Mouse (Mus musculus): ENCODE measurements around the gene Akr1b8.
"Not testable (repeated sequence)": the region's sequence is repeated elsewhere in the genome, so short reads cannot be mapped to it uniquely, and the experiment has no call there.

The Akr1b8 gene

DNA sequence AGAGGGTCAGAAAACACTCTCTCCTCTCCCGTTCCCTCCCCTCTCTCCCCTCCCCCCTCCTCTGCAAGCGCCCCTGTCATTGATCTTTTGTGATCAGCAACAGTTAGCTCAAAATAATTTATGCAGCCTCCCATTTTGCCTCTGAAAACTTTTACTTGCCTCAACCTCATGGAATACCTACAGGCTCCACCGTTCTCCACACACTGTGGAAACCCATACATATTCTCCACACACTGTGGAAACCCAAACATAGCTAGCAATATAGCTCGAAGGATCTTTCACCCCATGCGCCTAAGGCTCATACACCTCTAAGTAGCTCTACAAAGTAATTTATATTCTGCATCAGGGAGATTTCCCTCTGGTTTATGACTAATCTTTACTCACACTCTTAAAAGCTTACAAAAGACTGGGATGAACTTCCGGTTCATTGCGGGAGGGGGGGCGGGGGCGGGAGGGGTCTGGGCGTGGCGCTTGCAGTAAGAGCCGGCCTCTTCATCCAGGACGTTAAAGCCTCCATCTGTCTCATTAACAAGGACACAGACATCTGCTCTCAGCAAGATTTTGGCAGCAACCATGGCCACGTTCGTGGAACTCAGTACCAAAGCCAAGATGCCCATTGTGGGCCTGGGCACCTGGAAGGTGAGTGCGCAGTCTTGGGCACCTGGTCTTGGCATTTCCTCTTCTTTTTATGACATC is at the start of gene Akr1b8:
TSS of gene Akr1b8 (plus strand) at position 462 of the 696 bp plus-strand sequence.
- no peak for DNase-seq

DNA sequence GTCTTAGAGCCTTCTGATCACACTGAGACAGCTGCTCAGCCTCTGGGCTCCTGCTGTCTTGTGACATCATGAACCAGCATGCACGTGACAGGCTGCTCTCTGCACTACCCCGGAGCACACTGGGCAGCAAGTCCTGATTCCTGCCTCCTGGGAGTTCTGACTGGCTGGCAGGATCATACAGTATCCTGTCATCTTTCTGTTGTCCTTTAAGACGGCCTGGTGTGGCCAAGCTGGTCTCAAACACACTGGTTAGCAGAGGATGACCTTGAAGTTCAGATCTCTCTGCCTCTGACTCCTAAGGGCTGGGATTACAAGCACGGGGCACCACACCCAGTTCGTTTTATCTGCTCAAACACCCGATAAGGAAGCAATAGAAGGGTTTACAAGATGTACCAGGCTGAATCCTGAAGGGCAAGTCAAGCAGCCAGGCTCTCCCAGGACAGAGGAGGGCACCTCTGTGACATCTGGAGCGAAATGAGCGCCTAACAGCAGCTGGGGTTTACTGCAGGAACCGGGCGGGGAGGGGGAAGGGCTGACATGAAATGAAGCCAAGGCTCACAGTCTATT is 49.2 kb upstream of the Akr1b8 start:
- no peak for DNase-seq

DNA sequence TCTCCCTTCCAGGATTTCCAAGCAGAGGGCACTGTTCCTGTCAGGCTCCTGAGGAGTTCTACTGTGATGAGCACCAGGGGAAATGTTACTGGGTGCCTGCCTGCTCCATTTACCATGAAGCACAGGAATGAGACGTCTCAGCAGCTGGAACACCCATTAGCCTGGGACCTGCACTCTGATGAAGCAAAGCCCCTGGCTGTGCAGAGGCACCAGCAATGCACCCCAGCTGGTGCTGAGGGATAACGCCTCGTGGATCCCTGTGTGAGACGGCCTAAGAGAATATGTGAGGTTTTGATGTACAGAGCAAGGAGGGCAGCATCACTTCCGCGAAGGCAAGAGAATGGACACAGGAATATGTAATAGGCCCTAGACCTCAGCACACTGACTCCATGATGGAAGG is 47.1 kb upstream of the Akr1b8 start:
- DNase-seq = no peak

DNA sequence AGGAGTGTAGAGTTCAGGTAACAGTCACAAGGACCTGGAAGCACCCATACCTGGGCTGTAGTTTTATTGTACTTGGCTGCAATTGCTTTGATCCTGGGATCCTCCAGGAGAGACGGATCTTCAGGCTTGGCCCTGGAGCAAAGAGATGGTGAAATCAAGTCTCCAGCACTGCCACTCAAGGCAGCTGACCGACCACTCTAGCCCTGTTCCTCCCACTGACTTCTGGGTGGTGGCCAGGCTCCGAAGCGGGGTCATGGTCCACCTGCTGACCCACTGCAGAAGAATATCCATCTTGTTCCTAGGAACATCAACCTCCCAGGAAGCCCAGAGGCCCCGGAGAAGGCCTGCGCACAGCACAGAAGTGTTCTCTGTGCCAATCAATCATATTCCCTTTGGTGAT is 44.4 kb upstream of the Akr1b8 start:
- DNase-seq = no peak

GRCm38 (mm10) chr6:34310023-34310595 is 43.8 kb upstream of the Akr1b8 start:
- DNase-seq = no peak

- DNase-seq = no peak
Observed at GRCm38 (mm10) chr6:34313386-34313785, 40.5 kb upstream of the Akr1b8 start.

DNA sequence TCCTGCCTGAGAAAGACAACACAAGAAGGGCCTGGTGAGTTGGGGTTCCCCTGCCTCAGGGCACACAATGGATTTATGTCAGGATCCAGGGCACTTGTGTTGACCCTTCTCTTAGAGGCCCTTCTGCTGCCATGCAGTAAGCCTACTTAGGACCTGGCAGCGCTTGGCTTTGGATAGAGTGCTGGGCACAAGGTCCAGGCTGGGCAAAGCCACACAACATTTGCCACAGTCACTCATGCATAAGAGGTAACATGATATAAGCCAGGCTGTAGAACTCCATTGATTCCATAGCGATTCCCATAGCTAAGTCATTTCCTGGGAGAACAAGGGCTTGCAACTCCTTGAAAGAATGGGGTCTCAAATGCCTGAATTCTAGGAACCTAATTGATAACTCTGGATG is 40.0 kb upstream of the Akr1b8 start:
- no peak for DNase-seq

DNA sequence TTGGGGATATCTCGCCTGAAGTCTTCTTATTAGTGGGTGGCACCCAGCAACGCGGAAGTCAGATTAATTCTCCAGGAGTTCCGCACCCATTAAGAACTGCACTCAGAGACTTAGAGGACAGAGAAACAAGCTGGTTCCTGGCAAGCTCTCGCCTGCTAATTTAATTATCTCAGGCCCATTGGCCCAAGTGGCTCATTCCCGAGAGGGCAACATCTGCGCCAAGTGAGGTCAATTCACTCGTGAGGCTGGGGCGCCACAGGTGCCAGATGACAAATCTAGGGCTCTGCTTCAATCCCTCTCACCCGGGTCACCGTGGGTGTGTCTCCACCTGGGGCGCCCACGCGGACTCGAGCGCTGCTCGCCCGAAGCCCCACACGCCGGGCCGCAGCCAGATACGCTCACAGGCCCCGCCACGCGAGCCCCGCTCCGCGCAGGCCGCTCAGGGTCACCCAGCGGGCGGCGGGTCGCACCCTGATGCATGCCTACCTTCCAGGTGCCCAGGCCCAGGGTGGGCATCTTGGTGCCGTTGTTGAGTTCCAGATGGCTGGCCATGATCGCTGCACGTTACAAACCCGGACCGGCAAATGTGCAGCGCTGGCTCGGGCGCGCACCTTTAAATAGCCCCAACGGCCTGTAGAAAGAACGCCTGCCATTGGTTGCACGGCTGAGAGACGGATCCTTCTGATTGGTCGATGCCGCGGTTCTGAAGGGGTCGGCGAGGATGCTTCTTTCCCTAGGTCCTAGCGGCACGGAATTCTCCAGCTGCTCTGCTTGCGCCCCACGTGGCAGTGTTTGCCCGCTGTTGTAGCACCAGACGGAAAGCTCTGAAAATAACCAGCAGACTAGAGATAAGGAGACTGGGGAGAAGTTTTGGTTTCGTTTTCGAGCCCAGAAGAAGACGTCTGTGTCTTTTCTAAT is 36.8 kb upstream of the Akr1b8 start, which contains the start of gene Akr1b3:
TSS of gene Akr1b3 (minus strand) at position 625 of the 918 bp plus-strand sequence.
- DNase-seq = peak; percentile 71 to 72

DNA sequence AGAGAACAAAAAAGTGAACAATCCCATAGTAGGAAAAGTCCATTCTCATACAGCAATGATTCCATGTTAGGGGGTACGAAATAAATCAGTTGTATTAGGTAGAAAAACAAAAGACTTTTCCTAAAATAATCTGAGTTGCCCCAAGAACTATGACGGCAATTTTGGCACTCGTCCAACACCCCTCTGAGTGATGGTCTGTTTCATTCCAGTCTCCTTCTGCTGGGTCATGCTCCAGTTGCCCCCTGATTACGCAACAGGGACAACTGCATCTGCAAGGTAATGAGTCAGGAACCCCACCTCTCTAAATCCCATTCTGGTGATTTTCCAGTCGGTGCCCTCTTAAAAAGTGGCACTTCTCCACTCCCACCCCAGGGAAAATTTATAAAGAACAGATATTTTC is 35.7 kb upstream of the Akr1b8 start:
- DNase-seq = peak in 1 of 2 experiments; percentile 22

- DNase-seq = no peak
Observed at GRCm38 (mm10) chr6:34318636-34319035, 35.3 kb upstream of the Akr1b8 start.

- DNase-seq = no peak
Observed at GRCm38 (mm10) chr6:34322121-34322520, 31.8 kb upstream of the Akr1b8 start.

- DNase-seq = no peak
Observed at GRCm38 (mm10) chr6:34331379-34331778, 22.5 kb upstream of the Akr1b8 start.

DNA sequence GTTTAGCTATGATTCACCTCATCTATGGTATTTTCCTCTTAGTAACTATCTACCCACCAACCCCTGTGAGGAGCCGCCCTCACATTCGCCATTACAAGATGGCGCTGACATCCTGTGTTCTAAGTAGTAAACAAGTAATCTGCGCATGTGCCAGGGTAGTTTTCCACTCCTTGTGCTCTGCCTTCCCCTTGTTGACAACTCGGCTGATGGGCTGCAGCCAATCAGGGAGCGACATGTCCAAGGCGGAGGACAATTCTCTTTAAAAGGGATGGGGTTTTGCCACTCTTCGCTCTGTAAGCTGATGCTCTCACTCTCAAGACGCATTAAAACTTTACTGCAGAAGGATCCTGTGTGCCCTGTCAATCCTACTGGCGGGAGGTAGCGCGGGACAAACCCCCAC is 22.1 kb upstream of the Akr1b8 start:
- DNase-seq = not testable (repeated sequence)

DNA sequence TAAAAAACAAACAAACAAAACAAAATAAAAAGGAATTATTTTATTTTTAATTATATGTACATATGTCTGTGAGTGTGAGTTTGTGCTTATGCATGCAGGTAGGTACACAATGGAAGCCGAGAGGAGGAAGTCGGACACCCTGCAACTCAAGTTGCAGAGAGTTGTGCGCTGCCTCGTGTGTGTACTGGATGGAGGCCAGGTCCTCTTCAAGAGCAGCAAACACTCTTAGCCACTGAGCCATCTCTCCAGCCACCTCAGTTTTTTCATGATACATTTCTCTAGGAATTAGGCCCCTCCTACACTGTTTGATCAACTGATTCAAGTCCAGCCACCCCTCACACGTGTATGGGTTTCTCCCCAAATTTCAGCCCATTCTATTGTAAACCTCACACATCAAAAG is 19.2 kb upstream of the Akr1b8 start:
- DNase-seq = no peak

GRCm38 (mm10) chr6:34337799-34338198 is 16.1 kb upstream of the Akr1b8 start:
- DNase-seq = no peak

DNA sequence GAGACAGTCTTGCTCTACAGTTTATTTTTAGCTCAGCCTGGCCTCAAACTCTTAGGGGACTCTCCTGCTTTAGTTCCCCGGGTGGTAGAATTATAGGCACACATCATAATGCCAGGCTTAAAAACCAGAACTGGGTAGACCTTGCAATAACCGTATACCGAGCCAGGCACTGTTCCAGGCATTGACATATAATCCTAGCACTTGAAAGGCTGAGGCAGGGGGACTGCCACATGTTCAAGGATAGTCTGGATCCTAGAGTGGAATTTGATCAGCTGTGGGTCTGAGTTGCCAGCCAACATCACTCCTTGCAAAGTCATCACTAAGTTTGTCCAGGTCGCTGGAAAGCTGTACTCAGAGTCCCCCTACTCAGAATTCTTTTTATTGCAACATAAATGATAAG is 11.9 kb upstream of the Akr1b8 start:
- no peak for DNase-seq

DNA sequence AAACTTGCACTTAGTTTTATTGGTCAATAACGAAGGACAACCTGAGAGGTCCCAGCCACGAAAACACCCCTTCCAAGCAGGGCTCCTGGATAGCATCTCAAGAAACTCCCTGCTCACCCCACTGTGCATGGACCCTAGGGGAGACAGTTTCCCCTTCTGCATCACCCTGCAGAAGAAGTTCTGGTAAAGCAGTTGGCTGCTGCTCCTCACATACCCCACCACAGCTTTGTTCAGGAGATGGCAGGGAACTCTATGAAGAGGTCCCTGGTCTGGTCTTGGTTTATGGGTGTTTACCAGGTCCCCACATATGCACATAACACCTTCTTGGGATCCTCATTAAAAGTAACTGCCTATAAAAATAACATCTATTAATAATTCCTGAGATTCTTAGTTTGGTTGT is 11.4 kb upstream of the Akr1b8 start:
- no peak for DNase-seq

DNA sequence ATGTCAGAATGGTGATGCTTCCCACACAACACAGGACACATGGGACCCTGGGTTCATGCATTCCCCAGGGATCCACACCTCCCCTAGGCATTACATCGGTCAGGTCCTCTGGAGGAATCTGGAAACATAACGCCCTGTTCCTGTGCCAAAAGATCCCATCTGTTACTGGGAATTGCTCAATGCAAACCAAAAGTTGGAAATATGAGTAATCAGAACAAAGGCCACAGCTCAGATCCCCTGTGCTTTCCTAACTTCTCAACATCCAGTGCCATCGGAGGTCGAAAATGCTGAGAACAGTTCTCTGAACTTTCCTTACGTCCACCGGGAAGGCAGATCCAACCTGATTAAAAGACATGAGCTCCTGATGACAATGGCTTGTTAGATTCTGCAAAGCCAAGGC is 10.5 kb upstream of the Akr1b8 start:
- no peak for DNase-seq

DNA sequence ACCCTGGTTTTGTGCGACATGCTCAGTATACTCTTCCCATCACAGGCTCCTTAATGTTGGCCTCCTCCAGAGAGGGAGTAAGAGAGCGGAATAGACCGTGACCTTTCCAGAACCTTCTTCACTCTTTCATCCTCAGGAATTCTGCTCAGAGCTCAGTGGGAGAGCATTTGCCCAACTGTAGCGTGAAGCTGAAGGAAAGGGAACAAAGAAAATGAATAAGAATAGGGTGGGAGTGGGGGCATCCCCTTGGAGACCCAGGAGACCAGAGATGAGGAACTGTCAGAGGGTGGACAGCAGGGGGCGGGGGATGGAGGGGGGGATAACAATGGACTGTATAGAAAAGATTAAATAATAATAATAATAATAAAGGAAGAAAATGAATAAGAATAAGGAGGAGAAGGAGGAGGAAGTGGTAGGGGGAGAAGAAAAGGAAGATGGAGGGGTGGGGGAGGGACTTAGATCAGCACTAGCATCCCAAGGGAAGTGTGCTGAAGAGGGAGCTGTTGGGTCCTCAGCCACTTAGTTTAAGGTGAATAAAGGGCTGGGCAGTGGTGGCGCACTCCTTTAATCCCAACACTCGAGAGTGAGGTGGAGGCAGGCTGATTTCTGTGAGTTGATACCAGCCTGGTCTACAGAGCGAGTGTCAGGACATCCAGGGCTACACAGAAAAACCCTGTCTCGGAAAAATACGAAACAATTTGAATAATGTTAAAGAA is 9.6 kb upstream of the Akr1b8 start:
- no peak for DNase-seq

DNA sequence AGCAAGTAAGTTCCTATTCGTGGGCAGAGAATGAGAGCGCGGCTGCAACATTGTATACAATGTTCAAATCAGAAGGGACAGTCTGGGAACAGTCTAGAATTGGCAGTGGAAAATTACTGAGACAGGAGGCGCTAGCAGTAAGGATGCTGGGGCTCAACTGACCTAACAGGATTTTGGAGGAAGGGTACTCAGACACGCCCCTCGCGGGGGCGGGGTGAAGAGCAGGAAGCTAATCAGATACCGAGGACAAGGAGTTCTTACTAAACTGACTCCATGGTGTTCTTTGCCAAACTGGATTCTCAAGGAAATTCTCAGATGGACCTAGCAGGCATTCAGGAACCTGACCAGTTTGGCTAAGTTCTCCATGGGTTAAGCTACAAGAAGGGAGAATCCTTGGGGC is 9.0 kb upstream of the Akr1b8 start:
- no peak for DNase-seq

DNA sequence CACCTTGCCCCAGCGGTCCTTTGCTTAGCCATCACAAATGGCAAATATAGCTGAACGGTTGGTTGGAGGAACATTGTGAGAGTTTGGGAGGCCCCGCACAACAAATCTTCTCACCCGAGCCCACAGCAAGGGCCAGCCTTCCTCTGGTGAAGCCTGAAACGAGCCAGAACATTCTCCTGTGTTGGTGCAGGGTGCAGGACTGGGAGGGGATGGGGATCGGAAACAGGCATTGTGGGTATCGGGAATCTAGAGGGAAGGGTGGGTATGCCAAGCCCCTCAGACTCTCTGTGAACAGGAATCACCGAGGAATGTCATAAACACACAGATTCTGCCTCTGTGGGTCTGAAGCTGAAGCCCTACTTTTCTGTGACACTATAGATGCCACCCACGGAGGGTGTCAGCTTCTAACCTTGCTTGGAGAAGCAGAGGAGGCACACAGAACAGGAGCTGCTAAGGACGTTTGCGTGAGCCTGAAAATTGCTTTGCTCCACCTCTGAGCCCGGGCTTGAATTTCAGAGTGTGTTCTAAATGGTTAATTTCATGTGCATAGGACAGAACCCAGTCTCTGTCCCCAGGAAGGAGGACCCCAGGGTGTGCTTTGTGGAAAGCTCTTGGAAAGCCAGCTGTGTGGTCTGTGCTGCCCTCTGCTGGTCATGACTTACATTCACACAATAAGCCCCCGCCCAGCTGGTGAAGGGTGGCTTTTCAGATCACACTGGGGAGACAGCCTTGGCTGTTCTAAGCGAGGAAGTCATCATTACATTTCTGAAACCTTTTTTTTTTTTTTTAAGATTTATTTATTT is 7.6 kb upstream of the Akr1b8 start:
- peak; percentile 15 to 61 for DNase-seq

All from spleen, adult 18-20 months (tissue).